Mouse (Mus musculus): ENCODE data around the gene Rnf141.

The Rnf141 gene

DNA sequence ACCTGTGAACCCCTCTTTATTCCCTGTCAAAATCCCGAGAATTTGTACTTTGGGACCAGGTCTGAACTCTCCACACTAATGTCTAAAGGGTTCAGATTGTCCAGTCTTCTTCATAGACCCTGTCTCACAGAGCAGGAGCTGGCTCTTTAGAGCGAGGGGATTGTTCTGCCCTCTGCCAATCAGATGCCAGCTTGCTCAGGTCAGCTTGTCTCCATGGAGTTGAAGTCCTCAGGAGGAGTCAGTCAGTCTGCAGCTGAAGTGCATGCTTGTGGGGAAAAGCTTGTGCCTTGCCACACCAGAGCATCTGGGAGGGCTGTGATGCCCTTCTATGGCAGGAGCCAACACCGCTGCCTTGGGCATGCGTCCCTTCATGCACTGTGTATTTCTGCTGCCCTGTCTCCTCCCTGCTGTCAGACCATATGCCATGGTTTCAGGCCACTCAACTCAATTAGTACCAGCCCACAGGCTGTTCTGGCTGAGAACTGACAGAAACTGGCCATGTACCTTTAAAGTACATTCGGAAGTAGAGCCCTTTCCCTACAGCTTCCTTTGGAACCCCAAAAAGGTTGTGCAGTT lies 81.6 kb downstream of the Rnf141 start:
- no peak for DNase-seq (ENCODE audit: low read depth)

DNA sequence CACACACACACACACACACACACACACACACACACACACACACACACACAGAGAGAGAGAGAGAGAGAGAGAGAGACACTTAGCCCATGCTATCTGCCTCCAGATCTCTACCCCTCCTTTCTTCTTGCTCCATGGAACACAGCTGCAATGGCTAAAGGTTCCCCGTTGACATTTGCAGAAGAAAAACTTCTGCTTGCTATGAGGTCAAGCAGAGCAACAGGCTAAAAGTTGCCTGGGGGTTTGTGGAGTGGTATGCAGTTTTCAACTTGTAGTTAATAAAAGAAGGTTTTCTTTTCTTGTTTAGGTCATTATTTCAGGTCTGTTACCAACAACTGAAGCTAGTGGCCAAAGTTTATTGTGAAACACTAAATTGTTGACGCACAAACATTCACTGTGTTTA lies 87.8 kb downstream of the Rnf141 start:
- DNase-seq (ENCODE audit: low read depth), result no peak

GRCm38 (mm10) chr7:110753926-110754330 lies 90.3 kb downstream of the Rnf141 start:
- no peak for DNase-seq (ENCODE audit: low read depth)

DNA sequence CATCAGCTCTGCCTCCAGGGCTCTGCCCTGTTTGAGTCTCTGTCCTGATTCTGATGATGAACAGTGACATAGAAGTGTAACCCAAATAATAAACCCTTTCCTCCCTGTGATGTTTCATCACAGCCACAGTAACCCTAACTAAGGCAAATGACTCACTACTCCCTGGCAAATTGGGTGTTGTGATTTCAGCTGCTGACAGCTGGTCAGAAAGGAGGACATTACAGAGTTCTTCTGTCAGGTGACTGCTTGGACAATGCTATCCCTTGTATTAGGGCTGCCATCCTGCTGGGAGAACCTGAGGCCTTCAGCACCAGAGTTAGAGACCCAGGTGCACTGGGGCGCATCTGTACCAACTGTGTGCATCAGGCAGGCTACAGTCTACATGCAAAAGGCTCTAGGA lies 90.9 kb downstream of the Rnf141 start:
- DNase-seq (ENCODE audit: low read depth), result no peak

- no peak for DNase-seq (ENCODE audit: low read depth)
These were observed 92.6 kb downstream of the Rnf141 start for GRCm38 (mm10) chr7:110751634-110752033.

DNA sequence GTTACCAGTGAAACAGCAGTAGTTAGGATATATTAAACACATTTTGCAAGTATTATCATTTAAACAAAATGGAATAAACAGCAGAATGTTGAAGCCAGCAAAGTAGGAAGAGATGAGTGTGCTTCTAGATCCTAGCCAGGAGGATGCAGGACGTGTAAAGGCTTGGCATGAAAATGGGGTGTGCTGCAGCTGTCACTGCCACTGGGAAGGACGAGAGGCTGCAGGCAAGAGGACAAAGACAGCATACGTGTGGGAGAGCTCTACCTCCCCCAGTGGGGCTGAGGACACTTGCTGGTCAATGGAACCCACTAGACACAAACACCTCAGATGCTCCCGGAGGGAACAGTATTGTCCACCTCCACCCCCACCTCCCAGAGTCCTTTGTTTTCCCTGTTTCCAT lies 93.4 kb downstream of the Rnf141 start:
- no peak for DNase-seq (ENCODE audit: low read depth)
